Mouse (Mus musculus) Patski (cell line): ENCODE results near the gene Ccdc144b. TPM values are rescaled to one million over a fixed set of nuclear protein-coding genes. Genes with fewer than 3 reads are reported as not detected.

Source experiments
- ATAC-seq: fragments of 100-300 bp; one replicate; pipeline ENCODE4 v1.8.0; 2021
- CTCF ChIA-PET: fragments of 350-600 bp; sonication (Branson Sonifier 250); formaldehyde crosslinking; loops from one replicate; lab custom pipeline; 2022; ENCODE audit warnings: inconsistent platforms; lab: Charles Lee
- POLR2A ChIA-PET: fragments of 350-600 bp; sonication (Branson Sonifier 250); formaldehyde crosslinking; loops from one replicate; lab custom pipeline; 2022; ENCODE audit warnings: antibody characterized with exemption, inconsistent platforms; lab: Charles Lee
- DNase-seq: peaks from one replicate; pipeline ENCODE4 v3.0.0-alpha.2; 2011; ENCODE audit warnings: low read depth, low spot score
- H3K27me3 ChIP-seq: fragments of 371-371 bp; one replicate; pipeline ENCODE4 v1.5.1; 2021
- CTCF ChIP-seq: fragments of 100-300 bp; IDR thresholded peaks from one replicate; pipeline ENCODE4 v1.5.1; 2021
- in situ Hi-C: fragments of 300-500 bp; cut with MboI; formaldehyde crosslinking; loops from 3 replicates; pipeline ENCODE4 v1.11.1; 2018; ENCODE audit warnings: low pct_unique_long_range_greater_than_20kb, mixed read lengths
- polyA plus RNA-seq: library from polyadenylated mRNA; unstranded; gene quantifications from one replicate; pipeline ENCODE4 v1.2.3, GENCODE M21; 2021

The Ccdc144b gene
- polyA plus RNA-seq, 1 experiment from 2014 or later, result not detected

- ChIA-PET POLR2A (interaction anchor here (0.7 kb wide), 1 partner anchor 114 kb away, joined by 4 read pairs; no protein-coding TSS in a partner anchor), CTCF (interaction anchor here (1.1 to 2.0 kb wide), 4 partner anchors 10 to 17 kb away, joined by 3 to 5 read pairs (median 4); no protein-coding TSS in a partner anchor)
- peaks cover 43% of the 10 kb centered on the region for H3K27me3 ChIP-seq
- peak; percentile 31 for ATAC-seq
- in situ Hi-C loops, result no loop called here
- TF ChIP-seq CTCF, result no peak
- peak; percentile 3 for DNase-seq
Observed at GRCm38 (mm10) chr3:36031740-36032510, 21.4 kb downstream of the Ccdc144b start.

- H3K27me3 ChIP-seq, result peaks cover 50% of the 10 kb centered on the region
- ChIA-PET CTCF (interaction anchor here (1.3 to 1.6 kb wide), 2 partner anchors 11 to 14 kb away, joined by 3 read pairs; no protein-coding TSS in a partner anchor), POLR2A (interaction anchor here (0.6 kb wide), 1 partner anchor 175 kb away, joined by 3 read pairs; no protein-coding TSS in a partner anchor)
- ATAC-seq (no peak), DNase-seq (no peak)
- no peak for TF ChIP-seq CTCF
- in situ Hi-C loops, result no loop called here
Observed at GRCm38 (mm10) chr3:36029993-36030392, 23.4 kb downstream of the Ccdc144b start.

GRCm38 (mm10) chr3:36025732-36026131 is 27.6 kb downstream of the Ccdc144b start:
- POLR2A ChIA-PET, result no interaction called here
- no peak for TF ChIP-seq CTCF
- peaks cover 70% of the 10 kb centered on the region for H3K27me3 ChIP-seq
- no peak for ATAC-seq
- CTCF ChIA-PET, result interaction anchor here (1.4 kb wide), 1 partner anchor 14 kb away, joined by 3 read pairs; no protein-coding TSS in a partner anchor
- in situ Hi-C loops, result no loop called here
- no peak for DNase-seq

DNA sequence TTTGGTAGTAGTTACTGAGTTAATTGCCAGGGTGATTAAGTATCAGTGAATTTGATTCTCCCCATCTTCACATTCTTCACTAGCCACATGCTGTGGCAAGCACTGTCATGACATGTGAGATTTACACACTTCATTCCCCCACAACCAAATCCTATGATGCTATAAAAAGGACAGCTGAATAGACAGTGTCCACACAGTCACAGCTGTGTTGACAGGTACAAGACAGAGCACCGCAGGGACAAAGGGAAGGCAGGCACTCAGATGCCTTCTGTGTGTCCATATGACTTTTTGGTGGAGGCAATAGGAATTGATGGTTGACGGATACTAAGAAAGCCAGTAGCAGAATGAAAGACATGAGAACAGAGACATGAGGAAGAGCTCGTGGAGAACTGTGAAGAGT is 42.1 kb downstream of the Ccdc144b start:
- in situ Hi-C loops, result no loop called here
- POLR2A ChIA-PET, result interaction anchor here (1.1 kb wide), 1 partner anchor 139 kb away, joined by 3 read pairs; no protein-coding TSS in a partner anchor

GRCm38 (mm10) chr3:36008411-36009154 is 44.8 kb downstream of the Ccdc144b start:
- ChIA-PET CTCF (interaction anchor here (0.7 to 3.8 kb wide), 5 partner anchors 9 to 43 kb away, joined by 3 to 16 read pairs (median 7); no protein-coding TSS in a partner anchor), POLR2A (no interaction called here)
- H3K27me3 ChIP-seq, result peaks cover 41% of the 10 kb centered on the region
- in situ Hi-C loops, result no loop called here
- DNase-seq, result no peak
- ATAC-seq, result no peak
- no peak for TF ChIP-seq CTCF

More for the DNA sequence above, 42.1 kb downstream of the Ccdc144b start:
- CTCF ChIA-PET, result interaction anchor here (1.0 to 3.8 kb wide), 4 partner anchors 12 to 54 kb away, joined by 3 to 16 read pairs (median 3); no protein-coding TSS in a partner anchor
- H3K27me3 ChIP-seq, result peaks cover 41% of the 10 kb centered on the region
- DNase-seq, result no peak
- TF ChIP-seq CTCF, result no peak
- ATAC-seq, result no peak

- TF ChIP-seq CTCF, result no peak
- peaks cover 35% of the 10 kb centered on the region for H3K27me3 ChIP-seq
- ATAC-seq (no peak), DNase-seq (peak; percentile 42)
- ChIA-PET CTCF (interaction anchor here (1.2 to 2.1 kb wide), 4 partner anchors 11 to 71 kb away, joined by 3 to 9 read pairs (median 6); no protein-coding TSS in a partner anchor), POLR2A (no interaction called here)
- in situ Hi-C loops, result no loop called here
Observed at GRCm38 (mm10) chr3:36004028-36004895, 49.1 kb downstream of the Ccdc144b start.

DNA sequence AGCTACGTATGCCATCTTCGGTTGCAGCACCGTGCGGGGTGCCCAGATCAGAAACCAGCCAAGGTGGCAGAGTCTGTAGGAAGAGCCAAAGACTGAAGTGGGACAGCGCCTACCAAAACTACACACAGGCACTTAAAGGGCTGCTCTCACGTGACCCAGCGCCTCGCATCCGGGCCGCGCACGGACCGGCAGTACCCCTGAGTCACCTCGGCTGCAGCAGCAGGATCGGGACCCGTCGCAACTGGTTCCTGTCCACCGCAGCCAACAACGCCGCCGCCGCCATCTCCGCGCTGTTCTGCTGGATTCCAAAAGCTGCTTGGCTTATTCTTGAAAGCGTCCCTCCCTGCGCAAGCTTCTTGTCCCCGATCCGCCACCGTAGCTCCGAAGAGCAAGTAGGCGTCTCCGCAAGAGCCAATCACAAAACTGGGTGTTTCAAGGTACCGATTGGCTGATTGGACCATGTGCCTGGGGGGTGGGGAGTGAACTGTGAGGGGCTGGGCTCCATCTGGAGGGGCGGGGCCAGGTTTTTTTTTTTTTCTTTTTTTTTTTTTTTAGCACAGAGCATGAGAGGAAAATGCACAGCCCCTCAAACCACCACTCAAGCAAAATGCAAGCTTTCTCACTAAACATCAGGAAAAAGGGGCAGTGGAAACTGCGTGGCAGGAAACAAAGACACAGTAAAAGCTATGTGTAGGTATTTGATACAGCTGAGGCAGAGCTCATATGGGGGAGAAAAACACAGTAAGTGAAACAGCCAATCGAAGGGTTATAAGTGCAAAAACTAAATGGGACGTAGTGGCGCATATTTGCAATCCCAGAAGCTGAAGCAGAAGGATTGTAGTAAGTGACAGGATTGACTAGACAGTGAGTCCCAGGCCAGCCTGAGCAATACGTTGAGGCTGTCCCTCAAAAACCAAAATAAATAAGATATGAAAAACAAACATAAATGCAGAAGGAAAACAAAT is 52.8 kb downstream of the Ccdc144b start, which contains the start of gene Mccc1:
Gene Mccc1, minus strand, starts transcription at position 404 of the 965 bp plus-strand sequence.
- peak; percentile 98 for DNase-seq
- in situ Hi-C loops, result no loop called here

More for the DNA sequence above, 52.8 kb downstream of the Ccdc144b start, which contains the start of gene Mccc1:
- no peak for TF ChIP-seq CTCF
- ChIA-PET CTCF (interaction anchor here (1.0 to 1.5 kb wide), 6 partner anchors 12 to 308 kb away, joined by 3 to 4 read pairs (median 4); no protein-coding TSS in a partner anchor), POLR2A (interaction anchor here (0.6 kb wide), 2 partner anchors 13 to 456 kb away, joined by 3 read pairs; no protein-coding TSS in a partner anchor)
- peaks cover 18% of the 10 kb centered on the region for H3K27me3 ChIP-seq
- peak; percentile 96 for ATAC-seq
